Mouse (Mus musculus): ENCODE measurements around the gene Sik2.

GRCm38 (mm10) chr9:50847133-50847532 is 161.7 kb downstream of the Sik2 start:
- TF ChIP-seq CTCF (IDR thresholded peaks at IDR 0.05; ENCODE audit: low read depth, low read length) (no peak), POLR2A (IDR thresholded peaks at IDR 0.05; ENCODE audit: borderline replicate concordance, low read depth, low read length) (no peak)

Data from bone marrow macrophage, adult 2 months (primary cell).